Mouse (Mus musculus) forebrain, embryonic 15.5 days (tissue): Measurements from ENCODE around the gene Rexo2. TPM values are rescaled to one million over a fixed set of nuclear protein-coding genes. Genes with fewer than 3 reads are reported as not detected.

ENCODE experiments used
- ATAC-seq: fragments of 200-750 bp; cut with Nextera tagmentation; replicated peaks from 2 replicates; pipeline ENCODE4 v1.8.0; 2017; ENCODE audit warnings: mild to moderate bottlenecking, moderate TSS enrichment, moderate library complexity
- H3K27ac ChIP-seq: fragments of 300-500 bp; sonication (generic); replicated peaks from 2 replicates; pipeline ENCODE4 v1.5.1; 2015; ENCODE audit warnings: mild to moderate bottlenecking, inconsistent platforms
- H3K27me3 ChIP-seq: fragments of 300-500 bp; sonication (generic); 2 replicates; pipeline ENCODE4 v1.6.1; 2015; ENCODE audit warnings: inconsistent platforms
- H3K36me3 ChIP-seq: fragments of 300-500 bp; sonication (generic); 2 replicates; pipeline ENCODE4 v1.6.1; 2015; ENCODE audit warnings: mild to moderate bottlenecking, inconsistent platforms
- H3K4me1 ChIP-seq: fragments of 300-500 bp; sonication (generic); 2 replicates; pipeline ENCODE4 v1.6.1; 2015; ENCODE audit warnings: inconsistent platforms
- H3K4me2 ChIP-seq: fragments of 300-500 bp; sonication (generic); replicated peaks from 2 replicates; pipeline ENCODE4 v1.6.1; 2015; ENCODE audit warnings: mild to moderate bottlenecking, inconsistent platforms
- H3K4me3 ChIP-seq: fragments of 300-500 bp; sonication (generic); 2 replicates; pipeline ENCODE4 v1.5.1; 2015; ENCODE audit warnings: mild to moderate bottlenecking, inconsistent platforms
- H3K9ac ChIP-seq: fragments of 300-500 bp; sonication (generic); replicated peaks from 2 replicates; pipeline ENCODE4 v1.6.1; 2015; ENCODE audit warnings: mild to moderate bottlenecking, inconsistent platforms
- H3K9me3 ChIP-seq: fragments of 300-500 bp; sonication (generic); 2 replicates; pipeline ENCODE4 v1.6.1; 2016; ENCODE audit warnings: inconsistent platforms
- whole genome bisulfite sequencing: fragments of 180-500 bp; shearing (Covaris S2); methylation state at CpG from one replicate; pipeline ENCODE4 v1.1.7; 2015; ENCODE audit warnings: mixed read lengths; 5-methylcytosine and 5-hydroxymethylcytosine counted together
- microRNA-seq: library from miRNA; unstranded; fragments of <30 nt; microRNA quantifications from one replicate; pipeline ENCODE4, GENCODE M21; 2016
- polyA plus RNA-seq: library from polyadenylated mRNA; unstranded; fragments of >200 nt; fragmentation: Nextera tagmentation; extraction: Ambion mirVana; gene quantifications from 2 replicates; pipeline ENCODE4 v1.2.1, GENCODE M21; 2015

The Rexo2 gene
- polyA plus RNA-seq, 1 experiment from 2014 or later, result 100 TPM

GRCm38 (mm10) chr9:48422382-48422781 lies 58.0 kb downstream of the Rexo2 start:
- no peaks in the 10 kb centered on the region for H3K9me3 ChIP-seq
- ATAC-seq, result no peak
- H3K4me1 ChIP-seq, result no peaks in the 10 kb centered on the region
- H3K27ac ChIP-seq, result no peak overlapping the region
- H3K4me2 ChIP-seq, result no peak overlapping the region
- H3K9ac ChIP-seq, result no peak overlapping the region
- WGBS, result 84% methylated on average over 8 of the region's 8 CpGs
- H3K4me3 ChIP-seq, result no peak overlapping the region
- no peaks in the 10 kb centered on the region for H3K27me3 ChIP-seq
- no peaks in the 10 kb centered on the region for H3K36me3 ChIP-seq

- ATAC-seq, result no peak
- Histone ChIP-seq H3K36me3 (no peaks in the 10 kb centered on the region), H3K4me2 (no peak overlapping the region), H3K9ac (no peak overlapping the region), H3K27me3 (no peaks in the 10 kb centered on the region), H3K27ac (no peak overlapping the region), H3K4me3 (no peak overlapping the region), H3K9me3 (no peaks in the 10 kb centered on the region), H3K4me1 (no peaks in the 10 kb centered on the region)
- WGBS, result 71% methylated on average over 2 of the region's 2 CpGs
Measured at GRCm38 (mm10) chr9:48421561-48421960, 58.9 kb downstream of the Rexo2 start.

DNA sequence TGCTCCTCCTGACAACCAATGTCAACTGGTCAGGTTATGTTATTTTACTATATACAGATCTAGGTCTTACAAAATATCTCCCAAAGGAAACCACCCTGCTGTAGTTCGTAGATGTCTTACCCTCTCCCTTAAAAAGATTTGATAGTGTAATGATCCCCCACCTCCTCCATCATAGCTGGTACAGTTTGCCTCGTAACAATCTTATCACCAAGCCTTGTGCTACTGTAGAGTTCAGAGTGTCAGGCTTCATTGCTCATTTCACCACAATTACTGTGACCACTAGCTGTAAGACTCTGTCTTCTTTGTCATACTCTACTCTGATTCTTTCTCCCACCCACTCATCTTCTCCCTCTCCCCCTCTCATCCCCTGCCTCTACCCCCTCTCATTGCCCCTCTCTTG lies 59.4 kb downstream of the Rexo2 start:
- WGBS, result 86% methylated on average over 2 of the region's 2 CpGs
- H3K27me3 ChIP-seq, result no peaks in the 10 kb centered on the region
- no peaks in the 10 kb centered on the region for H3K9me3 ChIP-seq
- H3K9ac ChIP-seq, result no peak overlapping the region
- no peaks in the 10 kb centered on the region for H3K4me1 ChIP-seq
- H3K36me3 ChIP-seq, result no peaks in the 10 kb centered on the region
- no peak overlapping the region for H3K4me2 ChIP-seq
- H3K4me3 ChIP-seq, result no peak overlapping the region
- ATAC-seq, result no peak
- no peak overlapping the region for H3K27ac ChIP-seq

DNA sequence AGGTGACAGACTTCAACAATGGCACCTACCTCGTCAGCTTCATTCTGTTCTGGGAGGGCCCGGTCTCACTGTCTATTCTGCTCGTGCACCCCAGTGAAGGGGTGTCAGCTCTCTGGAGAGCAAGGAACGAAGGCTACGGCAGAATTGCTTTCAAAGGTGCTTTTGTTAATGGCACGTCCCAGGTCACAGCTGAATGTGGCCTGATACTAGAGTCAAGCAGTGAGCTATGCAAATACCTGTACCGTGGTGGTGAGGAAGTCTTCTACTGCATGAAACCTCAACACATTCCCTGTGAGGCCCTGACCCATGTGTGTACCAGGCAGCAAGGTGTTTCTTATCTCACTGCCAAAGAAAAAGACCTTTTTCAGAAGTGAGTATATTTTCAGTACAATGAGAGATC lies 60.0 kb downstream of the Rexo2 start:
- Histone ChIP-seq H3K4me3 (no peak overlapping the region), H3K27me3 (no peaks in the 10 kb centered on the region), H3K36me3 (no peaks in the 10 kb centered on the region), H3K9me3 (no peaks in the 10 kb centered on the region), H3K27ac (no peak overlapping the region), H3K4me1 (no peaks in the 10 kb centered on the region), H3K4me2 (no peak overlapping the region), H3K9ac (no peak overlapping the region)
- WGBS, result 87% methylated on average over 7 of the region's 7 CpGs
- ATAC-seq, result no peak

GRCm38 (mm10) chr9:48418829-48419228 lies 61.6 kb downstream of the Rexo2 start:
- ATAC-seq, result no peak
- no peaks in the 10 kb centered on the region for H3K36me3 ChIP-seq

More at GRCm38 (mm10) chr9:48418829-48419228, 61.6 kb downstream of the Rexo2 start:
- Histone ChIP-seq H3K4me3 (no peak overlapping the region), H3K4me1 (no peaks in the 10 kb centered on the region), H3K27me3 (no peaks in the 10 kb centered on the region), H3K9me3 (no peaks in the 10 kb centered on the region), H3K9ac (no peak overlapping the region), H3K4me2 (no peak overlapping the region), H3K27ac (no peak overlapping the region)
- WGBS, result 72% methylated on average over 8 of the region's 8 CpGs

Small RNA genes lying within 50 kb of the gene (microRNA-seq; reads per million reads assigned to microRNA genes)
- gene Gm23653, result not detected

Other genes with a start within 250 kb of the Rexo2 start
- 0.19 and 0.49 TPM in 2 replicates for gene Nxpe2, start 127.2 kb downstream of the Rexo2 start, polyA plus RNA-seq
- gene Rbm7, start 14.7 kb upstream of the Rexo2 start, polyA plus RNA-seq, result 104 and 105 TPM in 2 replicates
- 23.1 and 25.3 TPM in 2 replicates for gene Gm5617, start 14.8 kb upstream of the Rexo2 start, polyA plus RNA-seq
- 0.42 and 0.74 TPM in 2 replicates for gene Nnmt, start 124.5 kb upstream of the Rexo2 start, polyA plus RNA-seq